Mouse (Mus musculus): Measurements from ENCODE around the gene Grin2a. TPM values are rescaled to one million over a fixed set of nuclear protein-coding genes. Genes with fewer than 3 reads are reported as not detected.

The Grin2a gene
- total RNA-seq, 4 experiments from 2014 or later = 300 to 419 (median 352) TPM

DNA sequence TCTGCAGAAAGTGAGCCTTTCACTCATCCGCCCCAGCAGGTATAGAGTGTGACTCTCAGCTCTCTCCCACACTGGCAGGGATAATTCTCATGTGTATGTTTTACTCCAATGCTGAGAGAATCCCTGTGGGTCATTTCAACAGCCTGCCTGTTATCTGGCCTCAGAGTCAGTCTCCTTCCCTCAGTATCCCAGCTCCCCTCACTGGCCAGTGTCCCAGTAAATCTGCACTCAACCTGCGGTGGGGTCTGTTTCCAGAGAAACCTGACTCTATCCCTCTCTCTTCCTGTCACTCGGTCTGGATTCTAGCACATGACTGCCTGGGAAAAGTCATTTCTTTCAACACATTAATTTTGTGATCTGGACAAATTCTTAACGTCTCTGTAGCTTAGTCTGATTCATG, 122.4 kb downstream of the Grin2a start:
- DNase-seq (ENCODE audit: low spot score in 2 of 2) = no peak

DNA sequence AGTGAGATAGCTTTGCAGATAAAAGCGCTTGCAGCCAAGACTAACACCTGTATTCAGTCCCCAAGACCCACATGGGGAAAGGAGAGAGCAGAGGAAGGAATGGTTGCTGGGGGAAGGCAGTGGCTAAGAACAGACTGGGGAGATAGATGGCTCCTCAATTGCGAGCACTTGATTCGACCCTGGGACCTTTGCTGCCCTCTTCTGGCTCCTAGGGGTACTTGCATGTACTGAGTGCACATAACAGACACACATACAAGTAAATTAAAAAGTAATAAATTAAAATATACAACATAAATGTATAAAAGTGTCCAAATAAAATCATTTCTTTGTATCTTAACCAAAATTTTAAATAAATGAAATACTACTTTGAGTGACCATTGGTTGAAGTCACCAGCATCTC, 129.7 kb downstream of the Grin2a start:
- DNase-seq (ENCODE audit: low spot score in 2 of 2) = no peak

DNA sequence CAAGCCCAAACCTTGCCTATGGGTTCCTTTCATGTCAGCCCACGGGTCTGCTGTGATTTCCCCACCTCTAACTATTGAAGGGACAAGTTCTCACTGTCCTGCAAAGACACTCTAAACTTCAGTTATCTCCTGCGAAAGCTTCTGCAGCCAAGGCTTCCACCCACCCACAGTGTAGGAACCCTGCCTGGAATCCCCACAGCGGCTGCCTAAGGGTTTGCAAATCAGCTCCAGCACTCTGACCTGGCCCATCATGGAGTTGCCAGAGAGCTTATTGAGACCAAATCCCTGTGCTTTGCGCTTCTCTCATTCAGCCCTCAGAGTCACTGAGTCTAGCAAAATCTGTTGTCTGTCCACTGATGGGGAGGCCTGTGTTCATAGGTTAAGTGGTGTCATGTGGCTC, 130.3 kb downstream of the Grin2a start:
- no peak for DNase-seq (ENCODE audit: low spot score in 2 of 2)

DNA sequence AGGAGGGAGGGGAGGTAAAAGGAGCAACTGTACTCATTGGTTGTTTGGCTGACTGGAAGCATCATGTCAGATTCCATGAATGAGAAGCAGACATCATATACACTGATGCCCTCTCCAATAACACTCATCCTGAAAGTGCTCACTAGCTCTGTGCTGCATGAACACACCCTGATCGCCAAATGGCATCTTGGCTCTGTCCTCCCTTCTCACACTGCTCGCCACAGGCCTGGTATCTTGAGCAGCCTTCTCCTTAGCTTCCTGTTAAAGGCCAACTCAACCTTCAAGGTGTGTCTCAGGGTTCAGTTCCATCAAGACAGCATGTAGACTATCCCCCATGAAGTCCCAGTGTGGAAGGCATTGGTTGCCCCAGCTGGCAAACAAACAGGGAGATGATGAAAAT, 137.6 kb downstream of the Grin2a start:
- no peak for DNase-seq (ENCODE audit: low spot score in 2 of 2)

DNA sequence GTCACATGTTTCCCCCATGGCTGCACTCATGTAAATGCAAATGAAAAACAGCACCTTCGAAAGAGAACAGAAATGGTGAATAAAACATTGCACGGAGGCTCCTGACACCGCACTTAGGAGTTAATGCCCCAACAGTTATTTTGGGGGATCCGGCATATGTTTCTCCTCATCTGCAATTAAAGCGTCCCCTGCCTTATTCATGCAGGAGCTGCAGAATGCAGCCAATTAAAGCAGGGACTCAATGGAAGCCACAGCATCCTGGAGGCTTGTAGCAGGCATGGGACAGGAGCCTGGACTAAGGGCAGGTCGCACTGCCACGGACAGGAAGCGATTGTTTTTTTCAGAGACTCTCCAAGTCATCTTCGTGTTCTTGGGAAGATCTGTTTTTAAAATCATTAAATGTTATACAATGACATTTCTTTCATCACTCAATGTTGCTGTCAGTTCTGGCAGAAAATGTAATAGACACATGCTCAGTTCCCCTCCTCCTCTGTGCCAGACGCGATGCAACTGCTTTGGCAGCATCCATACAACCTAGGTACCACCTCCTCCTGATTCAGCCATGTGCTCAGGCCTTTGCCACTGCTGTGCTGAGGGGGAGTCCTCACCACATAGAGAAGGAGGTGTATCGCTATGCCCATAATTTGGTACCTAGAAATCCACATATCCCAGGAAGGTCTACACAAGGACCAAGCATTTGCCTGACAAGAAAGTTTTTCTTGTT, 143.9 kb downstream of the Grin2a start:
- peak; percentile 77 to 78 for DNase-seq (ENCODE audit: low spot score in 2 of 2)

DNA sequence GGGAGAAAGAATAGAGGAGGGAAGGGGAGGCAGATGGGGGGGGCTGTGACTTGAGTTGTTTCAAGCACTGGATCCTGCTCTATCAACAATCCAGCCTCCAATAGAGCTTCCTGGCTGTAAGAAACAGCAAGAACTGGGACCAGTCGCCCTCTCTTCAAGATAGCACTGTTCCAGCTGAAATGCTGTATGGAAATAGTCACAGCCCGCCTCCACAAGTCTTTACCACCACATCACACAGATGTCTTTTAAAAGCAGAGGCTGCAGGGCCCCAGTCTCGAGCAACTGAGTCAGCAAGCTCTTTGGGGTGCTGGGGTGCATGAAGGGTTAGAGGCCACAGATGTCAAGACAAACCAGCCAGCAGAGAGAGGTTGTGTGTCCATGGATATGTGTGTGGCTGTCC, 153.9 kb downstream of the Grin2a start:
- no peak for DNase-seq (ENCODE audit: low spot score in 2 of 2)

DNA sequence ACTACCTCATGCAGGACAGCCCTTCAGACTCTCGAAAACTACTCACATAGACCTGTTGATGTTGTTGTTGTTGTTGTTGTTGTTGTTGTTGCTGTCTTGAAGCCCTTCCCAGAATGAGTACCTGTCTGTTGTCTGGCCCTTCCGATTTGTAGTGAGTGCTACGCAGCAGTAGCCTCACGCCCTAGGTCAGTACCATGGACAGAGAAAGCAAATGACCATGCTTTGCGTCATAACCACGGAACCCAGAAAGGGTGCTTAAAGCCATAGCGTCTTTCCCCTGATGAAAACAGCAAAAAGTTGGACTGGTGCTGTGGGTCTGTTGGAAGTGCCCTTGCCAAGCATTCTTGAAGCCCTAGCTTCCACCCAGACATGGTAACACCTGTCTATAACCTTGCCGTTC, 158.8 kb downstream of the Grin2a start:
- DNase-seq (ENCODE audit: low spot score in 2 of 2) = no peak

DNA sequence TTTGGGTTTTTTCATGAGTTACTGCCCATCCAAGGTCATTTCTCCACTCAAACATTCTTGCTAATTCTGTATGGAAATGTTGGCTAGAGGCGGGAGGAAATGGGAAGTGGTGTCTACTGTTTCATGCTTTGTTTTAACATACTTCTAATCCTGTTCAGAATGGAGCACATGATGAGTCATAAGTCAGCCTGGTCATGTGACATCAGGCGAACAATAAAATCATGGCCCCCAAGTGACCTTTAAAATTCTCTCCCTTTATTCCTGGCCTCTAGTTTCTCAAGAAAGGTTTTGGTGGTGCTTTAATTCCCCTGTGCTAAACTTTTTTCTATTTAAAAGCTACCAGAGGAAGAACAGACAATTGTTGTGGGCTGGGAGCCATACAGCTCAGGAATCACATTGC, 161.1 kb downstream of the Grin2a start:
- no peak for DNase-seq (ENCODE audit: low spot score in 2 of 2)

DNA sequence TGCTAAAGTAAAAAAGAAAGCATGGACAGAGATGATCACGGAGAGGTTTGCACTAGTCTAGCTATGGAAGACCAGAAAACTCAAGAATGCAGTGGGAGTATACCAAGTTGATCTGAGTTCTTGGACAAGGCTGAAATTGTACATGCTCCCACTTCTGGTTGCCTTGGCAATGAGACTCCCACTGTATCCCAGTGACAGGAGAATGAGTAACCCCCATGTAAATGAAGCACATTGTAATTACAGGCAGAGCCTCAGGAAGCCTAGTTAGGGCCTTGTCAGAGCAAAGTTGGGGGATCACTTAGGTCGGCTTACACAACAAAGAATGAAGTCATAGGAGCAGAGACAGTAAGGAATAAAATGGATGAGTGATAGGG, 170.3 kb downstream of the Grin2a start:
- DNase-seq (ENCODE audit: low spot score in 2 of 2) = no peak

DNA sequence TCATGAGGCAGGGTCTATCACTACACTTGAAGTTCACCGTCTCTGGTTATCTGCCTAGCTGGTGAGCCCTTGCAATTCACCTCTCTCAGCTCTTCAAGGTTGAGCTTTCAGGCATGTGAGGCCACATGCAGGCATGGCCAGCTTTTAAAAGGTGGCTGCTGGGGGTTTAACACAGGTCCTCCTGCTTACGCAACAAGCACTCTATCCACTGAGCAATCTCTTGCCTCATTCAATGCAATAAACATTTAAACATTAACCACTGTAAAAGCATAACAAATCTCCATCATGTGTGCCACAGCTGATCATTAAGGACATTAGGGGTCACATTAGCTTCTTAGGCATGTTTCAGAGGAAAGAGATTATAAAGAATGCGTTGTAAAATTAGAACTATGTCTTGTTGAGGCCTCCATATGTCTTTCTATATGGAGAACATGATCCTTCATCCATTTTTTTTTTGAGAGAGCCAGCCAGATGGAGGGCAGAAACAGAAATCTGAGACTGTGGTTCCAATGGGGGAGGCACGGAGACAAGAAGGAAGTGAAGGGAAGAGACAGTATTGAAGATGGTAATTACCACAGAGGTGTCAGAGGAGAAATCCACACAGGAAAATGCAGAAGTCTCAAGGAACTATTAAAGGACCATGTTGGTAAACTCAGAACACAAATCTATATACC, 170.8 kb downstream of the Grin2a start:
- no peak for DNase-seq (ENCODE audit: low spot score in 2 of 2)

DNA sequence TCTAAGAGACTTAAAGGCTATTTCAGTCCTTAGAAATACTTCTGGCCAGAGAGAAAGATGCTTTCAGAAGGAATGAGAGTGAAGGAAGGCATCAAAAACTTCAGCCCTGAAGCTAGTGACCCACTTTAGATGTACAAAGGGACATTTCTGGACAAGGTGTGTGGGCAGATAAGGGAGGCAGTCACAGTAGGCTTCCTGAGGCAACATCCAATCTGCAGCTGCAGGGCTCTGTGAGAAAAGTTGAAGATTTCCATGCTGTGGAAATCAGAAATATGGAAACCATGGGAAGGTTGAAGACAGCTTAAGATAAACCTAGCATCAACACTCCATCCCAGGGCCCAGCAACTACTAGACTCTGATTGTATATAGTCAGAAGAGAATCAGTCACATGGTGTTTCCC, 171.7 kb downstream of the Grin2a start:
- DNase-seq (ENCODE audit: low spot score in 2 of 2) = no peak

DNA sequence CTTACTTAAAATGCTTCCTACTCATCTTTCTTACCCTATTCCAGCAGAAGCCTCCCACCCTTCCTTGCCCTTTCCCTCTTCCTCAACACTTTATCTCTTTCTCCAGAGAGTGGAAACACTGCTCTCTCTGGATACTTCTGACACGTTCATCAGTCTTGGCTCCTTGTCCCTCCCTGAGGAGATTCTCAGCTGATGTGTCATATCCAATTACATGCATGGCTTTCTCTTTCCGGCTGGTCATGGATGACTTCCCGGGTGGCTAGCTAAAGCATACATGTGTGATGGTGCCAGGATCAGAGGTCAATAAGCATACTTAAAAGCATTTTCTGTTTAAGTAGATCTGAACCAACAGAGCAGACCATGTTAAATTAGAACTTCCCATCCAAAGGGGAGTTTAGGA, 175.9 kb downstream of the Grin2a start:
- no peak for DNase-seq (ENCODE audit: low spot score in 2 of 2)

DNA sequence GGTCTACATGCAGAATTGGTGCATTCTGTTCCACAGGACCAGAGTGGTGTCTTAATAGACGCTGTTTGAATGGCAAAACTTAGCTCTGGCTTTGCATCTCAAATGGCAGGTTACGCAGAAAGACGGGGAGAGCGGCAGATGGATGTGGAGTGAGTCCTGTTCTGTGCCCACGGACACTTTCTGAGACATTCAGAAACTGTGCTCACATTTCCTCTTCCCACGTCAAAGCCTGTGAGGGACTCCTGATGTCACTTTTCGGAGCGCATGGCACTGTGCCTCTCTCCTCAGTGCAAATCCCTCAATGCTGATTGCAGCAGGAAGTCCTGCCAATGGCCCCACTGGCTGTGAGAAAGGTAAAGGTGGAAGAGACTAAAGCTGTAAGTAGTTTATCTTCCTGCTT, 194.0 kb downstream of the Grin2a start:
- DNase-seq (ENCODE audit: low spot score in 2 of 2) = peak; percentile 71 to 75

DNA sequence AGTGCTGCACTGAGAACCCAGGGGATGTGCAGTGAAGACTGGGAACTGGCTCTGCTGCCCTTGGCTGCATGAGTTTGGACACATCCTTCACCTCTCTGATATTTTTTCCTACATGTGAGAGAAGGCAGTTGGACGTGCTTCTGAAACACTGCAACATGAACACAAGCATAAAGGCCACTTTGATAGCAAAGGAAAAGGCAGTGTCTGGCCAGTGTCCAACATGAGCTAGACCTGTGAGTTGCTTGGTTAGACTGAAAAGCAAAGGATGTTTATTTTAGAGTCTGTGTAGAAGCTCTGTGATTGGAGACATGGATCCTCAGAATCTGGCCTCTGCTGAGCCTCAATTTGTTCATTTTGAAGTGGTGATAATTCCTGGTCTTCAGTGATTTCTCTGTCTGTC, 195.1 kb downstream of the Grin2a start:
- DNase-seq (ENCODE audit: low spot score in 2 of 2) = no peak

DNA sequence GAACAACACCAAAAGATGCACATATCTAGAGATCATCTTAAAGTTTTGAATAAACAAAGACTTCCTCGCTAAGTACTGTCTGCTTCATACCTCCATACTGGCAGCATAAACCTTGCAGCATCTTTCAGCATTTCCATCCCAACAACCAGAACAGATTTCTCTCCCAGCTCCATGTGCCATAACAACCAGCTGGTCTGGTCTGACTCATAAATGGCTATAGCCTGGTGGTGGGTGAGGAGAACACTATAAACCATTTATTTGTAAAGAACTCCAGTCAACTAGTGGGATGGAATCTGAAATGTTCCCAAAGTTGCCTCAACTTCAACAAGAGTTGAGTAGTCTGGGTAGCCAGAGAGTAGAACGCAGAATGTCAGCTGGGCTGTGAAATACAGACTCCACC, 202.4 kb downstream of the Grin2a start:
- peak; percentile 63 to 75 for DNase-seq (ENCODE audit: low spot score in 2 of 2)

DNA sequence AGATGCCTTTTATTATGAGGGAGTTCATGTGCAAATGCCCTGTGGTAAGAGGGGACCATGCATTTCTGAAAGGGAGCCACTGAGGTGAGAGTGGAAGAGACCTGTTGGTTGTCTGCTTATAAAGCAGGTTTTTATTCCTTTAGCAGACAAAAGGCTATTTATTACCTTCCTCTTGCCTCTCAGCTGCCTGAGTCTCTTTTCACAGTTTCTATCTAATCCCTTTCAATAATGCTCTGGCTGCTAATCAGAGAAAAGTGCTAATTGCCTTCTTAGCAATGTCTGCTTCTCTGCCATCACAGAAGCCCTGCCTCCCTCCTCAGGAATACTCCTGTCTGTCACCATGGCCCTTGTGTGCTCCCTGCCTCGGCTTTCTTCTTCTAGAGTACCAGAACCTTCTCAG, 209.1 kb downstream of the Grin2a start:
- no peak for DNase-seq (ENCODE audit: low spot score in 2 of 2)

DNA sequence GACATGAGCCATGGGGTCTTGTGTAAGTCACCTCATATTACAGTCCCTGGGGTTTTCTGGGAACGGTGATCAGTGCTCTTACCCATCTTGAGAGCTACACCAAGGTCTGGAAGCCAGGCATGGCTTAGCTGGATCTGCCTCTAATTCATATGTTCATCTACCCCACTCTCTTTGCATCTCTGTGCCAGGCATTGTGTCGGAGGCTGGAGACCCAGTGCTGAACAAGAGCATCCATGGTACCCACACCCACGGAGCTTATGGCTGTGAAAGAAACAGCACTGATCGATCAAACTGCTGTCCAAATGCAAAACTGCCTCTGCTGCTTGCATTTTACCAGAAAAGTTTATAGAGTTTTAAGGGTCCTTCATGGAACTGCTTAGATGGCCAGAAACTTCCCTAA, 209.5 kb downstream of the Grin2a start:
- peak; percentile 57 to 63 for DNase-seq (ENCODE audit: low spot score in 2 of 2)

DNA sequence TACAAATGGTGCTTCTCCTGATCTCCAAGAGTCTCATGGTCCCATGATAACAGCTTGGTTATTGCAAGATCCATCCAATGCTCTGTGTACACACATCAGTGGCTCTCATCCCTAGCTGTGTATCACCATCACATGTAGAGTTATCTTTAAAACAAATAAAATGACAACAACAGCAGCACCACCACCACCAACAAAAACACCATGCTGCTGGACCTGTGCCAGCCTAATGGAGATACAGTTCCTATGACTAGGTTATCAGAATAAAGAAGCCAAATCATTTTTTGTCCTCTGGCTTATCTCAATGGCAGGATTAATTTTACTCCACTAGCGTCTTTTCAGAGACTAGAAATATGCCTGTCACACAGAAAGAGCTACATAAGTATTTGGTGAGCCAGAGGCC, 226.4 kb downstream of the Grin2a start:
- DNase-seq (ENCODE audit: low spot score in 2 of 2) = no peak

DNA sequence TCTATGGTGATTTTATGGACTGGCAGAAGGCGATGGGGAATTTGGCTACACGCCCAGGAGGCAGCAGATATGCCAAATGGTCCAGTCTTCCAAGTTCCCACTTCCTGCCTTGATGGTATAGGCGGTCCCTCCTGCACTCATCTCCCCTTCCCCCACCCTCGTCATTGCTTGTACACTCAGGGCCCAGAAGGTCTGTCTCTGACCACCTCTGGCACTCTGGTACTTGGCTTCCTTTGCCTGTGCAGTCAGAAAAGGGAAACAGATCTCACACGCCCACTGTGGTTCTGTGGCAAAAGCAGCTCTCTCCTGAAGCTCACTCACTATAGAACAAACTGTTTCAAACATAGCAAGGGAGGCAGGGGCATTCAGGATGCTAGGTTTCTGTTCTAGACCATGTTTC, 227.0 kb downstream of the Grin2a start:
- DNase-seq (ENCODE audit: low spot score in 2 of 2) = peak; percentile 83 to 87

DNA sequence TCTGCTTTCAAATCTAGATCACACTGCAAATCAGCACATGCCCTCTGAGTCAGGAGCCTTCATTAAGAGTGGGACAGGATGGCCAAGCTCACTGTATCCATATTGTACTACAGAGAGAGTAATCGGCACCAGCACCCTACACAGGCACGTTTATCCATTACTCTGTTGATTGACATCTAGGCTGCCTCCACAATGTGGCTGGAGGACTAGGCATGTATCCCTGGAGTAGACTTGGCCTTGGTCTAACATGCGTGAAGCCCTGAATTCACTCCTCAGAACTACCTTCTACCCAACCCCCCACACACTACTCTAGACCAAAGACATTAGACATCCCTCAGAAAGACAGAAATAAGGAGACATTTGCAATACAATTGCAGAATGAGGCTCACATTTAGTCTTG, 227.4 kb downstream of the Grin2a start:
- no peak for DNase-seq (ENCODE audit: low spot score in 2 of 2)

DNA sequence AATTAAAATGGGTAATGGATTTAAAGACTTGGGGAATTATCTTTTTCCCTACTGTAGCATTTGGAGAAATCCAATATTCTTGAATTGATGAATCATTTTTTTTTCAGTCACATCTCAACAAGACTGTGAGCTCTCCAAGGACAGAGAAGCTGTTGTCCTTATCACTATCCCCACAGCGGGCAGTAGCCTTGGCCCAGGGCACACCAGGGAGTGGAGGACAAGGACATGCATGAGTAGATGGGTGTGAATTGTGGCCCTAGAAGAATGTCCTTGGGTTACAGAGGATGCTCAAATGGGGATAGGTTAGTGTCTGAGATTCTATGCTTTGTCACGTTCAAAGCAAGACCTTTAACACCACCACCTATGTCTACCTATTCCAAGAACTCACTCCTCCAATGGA, 231.3 kb downstream of the Grin2a start:
- no peak for DNase-seq (ENCODE audit: low spot score in 2 of 2)

DNA sequence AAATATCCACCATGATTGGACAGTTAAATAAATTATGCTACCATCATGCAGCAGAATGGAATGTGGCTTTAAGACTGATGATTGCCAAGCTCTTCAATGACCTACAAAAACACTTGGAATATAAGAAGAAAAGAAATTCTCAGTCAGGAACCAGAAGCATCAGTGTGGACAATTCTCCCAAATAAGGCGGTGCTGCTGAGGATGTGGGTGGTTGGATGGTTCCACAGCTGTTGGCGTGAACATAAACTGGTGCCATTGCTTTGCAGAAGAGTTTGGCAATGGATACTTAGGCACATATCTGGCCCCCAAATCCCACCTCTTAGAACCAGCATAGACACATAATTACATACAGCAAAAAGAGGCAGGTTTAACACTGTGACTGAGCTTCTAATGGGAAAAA, 235.0 kb downstream of the Grin2a start:
- DNase-seq (ENCODE audit: low spot score in 2 of 2) = no peak

DNA sequence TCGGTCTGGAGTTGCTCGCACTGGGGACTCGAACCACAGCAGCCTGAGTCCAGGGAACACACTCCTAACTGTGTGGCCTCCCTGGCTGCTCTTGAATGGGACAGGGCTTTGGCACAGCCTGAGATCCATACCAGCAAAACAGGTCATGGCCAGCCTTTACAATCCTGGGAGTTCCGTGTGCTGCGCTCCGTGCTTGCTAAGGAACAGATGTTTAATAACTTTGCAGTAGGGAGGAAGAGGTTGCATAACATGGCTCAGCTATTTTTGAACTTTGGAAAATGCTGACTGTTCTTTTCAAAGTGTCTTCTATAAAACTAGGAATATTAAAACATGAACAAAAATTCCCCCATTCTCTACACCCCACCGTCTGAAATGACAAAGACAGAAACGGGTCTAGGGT, 238.5 kb downstream of the Grin2a start:
- no peak for DNase-seq (ENCODE audit: low spot score in 2 of 2)
